Mouse (Mus musculus) hindbrain, postnatal 0 days (tissue): ENCODE data around the gene Igf1r. TPM values are rescaled to one million over a fixed set of nuclear protein-coding genes. Genes with fewer than 3 reads are reported as not detected.
A peak's percentile ranks its signal among the peaks of the same experiment; 100 is the strongest.

Source experiments
- ATAC-seq: fragments of 200-750 bp; cut with Nextera tagmentation; 2 replicates; pipeline ENCODE4 v1.8.0; 2017; ENCODE audit warnings: mild to moderate bottlenecking, moderate TSS enrichment, moderate library complexity
- DNase-seq: peaks from one replicate; pipeline ENCODE4 v3.0.0-alpha.2; 2015; ENCODE audit warnings: low spot score
- H3K27ac ChIP-seq: fragments of 300-500 bp; sonication (generic); 2 replicates; pipeline ENCODE4 v1.5.1; 2014; ENCODE audit warnings: mild to moderate bottlenecking
- H3K27me3 ChIP-seq: fragments of 300-500 bp; sonication (generic); 2 replicates; pipeline ENCODE4 v1.6.1; 2014; ENCODE audit warnings: low read length, mixed read lengths; ENCODE audit not compliant: insufficient read depth
- H3K36me3 ChIP-seq: fragments of 300-500 bp; sonication (generic); 2 replicates; pipeline ENCODE4 v1.6.1; 2014; ENCODE audit warnings: low read length, mixed read lengths; ENCODE audit not compliant: insufficient read depth
- H3K4me1 ChIP-seq: fragments of 300-500 bp; sonication (generic); 2 replicates; pipeline ENCODE4 v1.6.1; 2014; ENCODE audit warnings: antibody characterized with exemption, low read length, mixed read lengths; ENCODE audit not compliant: insufficient read depth
- H3K4me2 ChIP-seq: fragments of 300-500 bp; sonication (generic); 2 replicates; pipeline ENCODE4 v1.6.1; 2014; ENCODE audit warnings: low read depth, mild to moderate bottlenecking, low read length, moderate library complexity, mixed read lengths
- H3K4me3 ChIP-seq: fragments of 300-500 bp; sonication (generic); 2 replicates; pipeline ENCODE4 v1.5.1; 2014; ENCODE audit warnings: low read length
- H3K9ac ChIP-seq: fragments of 300-500 bp; sonication (generic); replicated peaks from 2 replicates; pipeline ENCODE4 v1.6.1; 2014; ENCODE audit warnings: mild to moderate bottlenecking, low read length, moderate library complexity, mixed read lengths
- H3K9me3 ChIP-seq: fragments of 300-500 bp; sonication (generic); 2 replicates; pipeline ENCODE4 v1.6.1; 2016; ENCODE audit warnings: low read length, mixed read lengths
- CTCF ChIP-seq: IDR thresholded peaks from 2 replicates; pipeline ENCODE4 v1.5.1; 2016; ENCODE audit warnings: antibody characterized with exemption, control low read depth, low read depth
- WGBS: fragments of 180-500 bp; shearing (Covaris S2); extraction: QIAGEN DNeasy Blood & Tissue Kit; methylation state at CpG from one replicate; pipeline ENCODE4 v1.1.7; 2014; 5-methylcytosine and 5-hydroxymethylcytosine counted together
- polyA plus RNA-seq: library from polyadenylated mRNA; unstranded; fragments of >200 nt; fragmentation: Nextera tagmentation; extraction: Ambion mirVana; gene quantifications from 2 replicates; pipeline ENCODE4 v1.2.1, GENCODE M21; 2015
- total RNA-seq: library from RNA; depleted of rRNA; stranded (reverse); fragments of >200 nt; gene quantifications from 2 replicates; pipeline ENCODE4 v1.2.3, GENCODE M21; 2014

The Igf1r gene
- total and polyA plus RNA-seq, 2 experiments from 2014 or later = 12.1 to 36.2 TPM

GRCm38 (mm10) chr7:67985511-67985910 lies 32.9 kb downstream of the Igf1r start:
- 79% methylated on average over 5 of the region's 5 CpGs for WGBS
- H3K4me3 ChIP-seq = no peak overlapping the region
- no peaks in the 10 kb centered on the region for H3K9me3 ChIP-seq
- H3K4me1 ChIP-seq = 0 out of 2 replicates have a peak, but pooled peaks cover 13% of the 10 kb centered on the region
- ATAC-seq (no peak), DNase-seq (no peak)
- H3K4me2 ChIP-seq = no peak overlapping the region
- no peak overlapping the region for H3K9ac ChIP-seq
- H3K27ac ChIP-seq = no peak overlapping the region
- H3K27me3 ChIP-seq = no peaks in the 10 kb centered on the region
- H3K36me3 ChIP-seq = no peaks in the 10 kb centered on the region
- no peak for TF ChIP-seq CTCF

GRCm38 (mm10) chr7:67986277-67986676 lies 33.6 kb downstream of the Igf1r start:
- no peaks in the 10 kb centered on the region for H3K27me3 ChIP-seq
- H3K9me3 ChIP-seq = no peaks in the 10 kb centered on the region
- TF ChIP-seq CTCF = no peak
- no peak overlapping the region for H3K9ac ChIP-seq
- H3K4me2 ChIP-seq = no peak overlapping the region
- ATAC-seq = peak; percentile 63
- H3K4me1 ChIP-seq = 0 out of 2 replicates have a peak, but pooled peaks cover 13% of the 10 kb centered on the region
- H3K36me3 ChIP-seq = no peaks in the 10 kb centered on the region
- no peak overlapping the region for H3K27ac ChIP-seq
- no peak overlapping the region for H3K4me3 ChIP-seq
- 58% methylated on average over 10 of the region's 10 CpGs for WGBS
- DNase-seq = no peak

- no peak for ATAC-seq
- no peak overlapping the region for H3K9ac ChIP-seq
- WGBS = 73% methylated on average over 11 of the region's 11 CpGs
- no peak overlapping the region for H3K4me2 ChIP-seq
- H3K27ac ChIP-seq = no peak overlapping the region
- TF ChIP-seq CTCF = no peak
- H3K4me3 ChIP-seq = no peak overlapping the region
- H3K27me3 ChIP-seq = no peaks in the 10 kb centered on the region
- 0 out of 2 replicates have a peak, but pooled peaks cover 13% of the 10 kb centered on the region for H3K4me1 ChIP-seq
- no peak for DNase-seq
- H3K9me3 ChIP-seq = no peaks in the 10 kb centered on the region
- H3K36me3 ChIP-seq = no peaks in the 10 kb centered on the region
These were observed 34.2 kb downstream of the Igf1r start for GRCm38 (mm10) chr7:67986816-67987215.

DNA sequence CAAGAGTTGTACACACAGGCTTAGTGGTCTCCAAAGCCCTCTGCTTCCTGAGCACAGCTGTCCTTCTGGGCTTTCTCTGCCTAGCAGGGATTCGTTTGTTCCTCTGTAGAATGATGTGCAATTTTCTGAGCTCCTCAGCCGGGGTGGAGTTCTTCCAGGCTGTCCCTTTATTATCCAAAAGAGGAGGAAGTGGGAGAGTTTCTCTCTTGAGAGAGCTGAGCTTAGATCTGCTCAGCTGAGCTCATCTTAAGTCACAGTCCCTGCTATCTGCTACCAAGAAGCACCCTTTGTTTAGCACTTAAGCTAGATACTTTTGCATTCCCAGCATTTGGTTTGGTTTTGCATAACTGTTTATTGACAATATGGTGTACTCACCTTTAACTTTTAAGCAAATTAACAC lies 36.7 kb downstream of the Igf1r start:
- ATAC-seq (no peak), DNase-seq (no peak)
- Histone ChIP-seq H3K4me2 (no peak overlapping the region), H3K4me1 (peaks cover 13% of the 10 kb centered on the region; the same call in 1 of the 2 replicates), H3K27ac (no peak overlapping the region), H3K9ac (no peak overlapping the region), H3K4me3 (no peak overlapping the region), H3K27me3 (no peaks in the 10 kb centered on the region), H3K9me3 (no peaks in the 10 kb centered on the region), H3K36me3 (no peaks in the 10 kb centered on the region)
- 53% methylated on average over 2 of the region's 2 CpGs for WGBS
- no peak for TF ChIP-seq CTCF

DNA sequence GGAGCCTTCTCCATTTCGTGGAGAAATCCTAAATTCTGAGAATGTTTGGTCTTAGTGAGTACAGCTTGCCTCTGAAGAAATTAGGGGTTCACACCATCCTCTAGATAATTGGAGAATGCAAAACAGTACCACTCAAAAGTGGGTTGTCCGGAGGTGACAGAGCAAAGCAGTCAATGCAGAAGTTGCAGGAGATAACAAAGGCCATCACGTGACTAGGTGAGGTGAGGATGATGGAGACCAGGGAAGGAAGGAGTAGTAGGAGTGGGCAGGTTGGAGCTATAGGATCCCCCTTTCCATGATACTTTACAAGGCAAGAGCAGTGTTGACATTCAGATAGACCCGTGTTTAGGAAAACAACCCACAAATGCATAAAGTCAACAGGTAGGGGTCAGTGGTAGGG lies 41.0 kb downstream of the Igf1r start:
- no peak overlapping the region for H3K27ac ChIP-seq
- no peak for ATAC-seq
- H3K4me1 ChIP-seq = peaks cover 8% of the 10 kb centered on the region; the same call in 1 of the 2 replicates
- no peak overlapping the region for H3K4me3 ChIP-seq
- no peaks in the 10 kb centered on the region for H3K9me3 ChIP-seq
- DNase-seq = no peak
- no peaks in the 10 kb centered on the region for H3K27me3 ChIP-seq
- H3K9ac ChIP-seq = no peak overlapping the region
- no peaks in the 10 kb centered on the region for H3K36me3 ChIP-seq
- H3K4me2 ChIP-seq = no peak overlapping the region
- TF ChIP-seq CTCF = no peak
- WGBS = 96% methylated on average over 4 of the region's 4 CpGs

GRCm38 (mm10) chr7:67994346-67994858 lies 41.8 kb downstream of the Igf1r start:
- peaks cover 13% of the 10 kb centered on the region; the same call in 1 of the 2 replicates for H3K4me1 ChIP-seq
- no peak overlapping the region for H3K27ac ChIP-seq
- no peaks in the 10 kb centered on the region for H3K27me3 ChIP-seq
- no peak overlapping the region for H3K4me2 ChIP-seq
- H3K4me3 ChIP-seq = no peak overlapping the region
- TF ChIP-seq CTCF = no peak
- DNase-seq (no peak), ATAC-seq (no peak)
- H3K9ac ChIP-seq = no peak overlapping the region
- no peaks in the 10 kb centered on the region for H3K9me3 ChIP-seq
- no peaks in the 10 kb centered on the region for H3K36me3 ChIP-seq
- WGBS = 70% methylated on average over 7 of the region's 7 CpGs

DNA sequence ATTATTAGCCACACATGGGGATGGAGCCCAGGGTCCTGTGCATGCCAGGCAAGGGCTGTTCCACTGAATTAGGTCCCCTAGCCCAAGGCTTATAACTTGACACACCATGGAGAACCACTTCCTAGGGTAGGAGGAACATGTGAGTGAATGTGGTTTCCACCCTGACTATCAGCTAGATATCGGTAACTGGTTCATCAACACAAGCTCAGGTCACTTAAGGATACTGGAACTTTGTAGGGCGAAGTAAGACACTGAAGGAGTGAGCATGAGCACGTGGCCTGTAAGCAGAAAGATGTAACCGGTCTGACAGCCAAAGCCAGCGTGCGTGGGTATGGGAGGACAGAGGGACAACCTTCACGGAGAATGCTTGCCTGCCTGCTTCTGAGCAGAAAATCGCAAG lies 42.6 kb downstream of the Igf1r start:
- Histone ChIP-seq H3K27ac (no peak overlapping the region), H3K9ac (no peak overlapping the region), H3K4me1 (peaks cover 13% of the 10 kb centered on the region; the same call in 1 of the 2 replicates), H3K9me3 (no peaks in the 10 kb centered on the region), H3K36me3 (no peaks in the 10 kb centered on the region), H3K4me2 (0 out of 2 replicates have a peak overlapping the region, but pooled peaks have one; percentile 0), H3K4me3 (no peak overlapping the region), H3K27me3 (no peaks in the 10 kb centered on the region)
- WGBS = 41% methylated on average over 8 of the region's 8 CpGs
- ATAC-seq = 0 out of 2 replicates have a peak, but pooled peaks have one; percentile 7
- DNase-seq = no peak
- no peak for TF ChIP-seq CTCF
